Mouse (Mus musculus) macrophage (primary cell): ENCODE measurements around the gene Sap30bp. TPM values are rescaled to one million over a fixed set of nuclear protein-coding genes. Genes with fewer than 3 reads are reported as not detected.

Experiments
- H3K27ac ChIP-seq: fragments of 350-480 bp; formaldehyde crosslinking; 2 replicates; pipeline ENCODE4 v1.9.0; 2021
- H3K36me3 ChIP-seq: fragments of 350-480 bp; formaldehyde crosslinking; 2 replicates; pipeline ENCODE4 v1.9.0; 2021; ENCODE audit errors: inconsistent target
- H3K4me3 ChIP-seq: fragments of 350-480 bp; formaldehyde crosslinking; 2 replicates; pipeline ENCODE4 v1.9.0; 2021; ENCODE audit errors: inconsistent target
- H3K79me2 ChIP-seq: fragments of 350-480 bp; formaldehyde crosslinking; 2 replicates; pipeline ENCODE4 v1.9.0; 2021; ENCODE audit errors: inconsistent target
- WGBS: methylation state at CpG from one replicate; pipeline ENCODE4 v1.1.7; 2026; ENCODE audit warnings: inconsistent platforms; ENCODE audit not compliant: missing documents; 5-methylcytosine and 5-hydroxymethylcytosine counted together
- polyA plus RNA-seq: library from polyadenylated mRNA; stranded (reverse); fragments of 250-400 nt; gene quantifications from 3 replicates; pipeline ENCODE4 v1.2.4, GENCODE M21; 2018; ENCODE audit warnings: inconsistent platforms

Gene Sap30bp
- polyA plus RNA-seq, 1 experiment from 2014 or later, result 51.8 TPM

- H3K27ac ChIP-seq, result no peak overlapping the region
- 96% methylated on average over 6 of the region's 7 CpGs for WGBS
- no peak overlapping the region for H3K4me3 ChIP-seq
- no peaks in the 10 kb centered on the region for H3K79me2 ChIP-seq
- H3K36me3 ChIP-seq, result peaks cover 68% of the 10 kb centered on the region
These were observed 24.9 kb downstream of the Sap30bp start for GRCm38 (mm10) chr11:115957971-115958370.

GRCm38 (mm10) chr11:115959018-115959417, 25.9 kb downstream of the Sap30bp start:
- peaks cover 70% of the 10 kb centered on the region for H3K36me3 ChIP-seq
- 93% methylated on average over 9 of the region's 9 CpGs for WGBS

GRCm38 (mm10) chr11:115962651-115963412, 29.8 kb downstream of the Sap30bp start:
- Histone ChIP-seq H3K4me3 (no peak overlapping the region), H3K79me2 (no peaks in the 10 kb centered on the region), H3K27ac (no peak overlapping the region), H3K36me3 (peaks cover 62% of the 10 kb centered on the region)
- 96% methylated on average over 9 of the region's 9 CpGs for WGBS

More at GRCm38 (mm10) chr11:115959018-115959417, 25.9 kb downstream of the Sap30bp start:
- no peak overlapping the region for H3K27ac ChIP-seq
- no peak overlapping the region for H3K4me3 ChIP-seq
- H3K79me2 ChIP-seq, result no peaks in the 10 kb centered on the region

GRCm38 (mm10) chr11:115964977-115965604, 32.0 kb downstream of the Sap30bp start:
- no peaks in the 10 kb centered on the region for H3K79me2 ChIP-seq
- 44% methylated on average over 10 of the region's 10 CpGs for WGBS
- H3K27ac ChIP-seq, result no peak overlapping the region
- H3K36me3 ChIP-seq, result peaks cover 52% of the 10 kb centered on the region
- no peak overlapping the region for H3K4me3 ChIP-seq

GRCm38 (mm10) chr11:115968731-115969405, 35.8 kb downstream of the Sap30bp start:
- Histone ChIP-seq H3K36me3 (peaks cover 14% of the 10 kb centered on the region), H3K27ac (no peak overlapping the region), H3K79me2 (no peaks in the 10 kb centered on the region), H3K4me3 (no peak overlapping the region)
- WGBS, result 58% methylated on average over 5 of the region's 5 CpGs

- 88% methylated on average over 15 of the region's 15 CpGs for WGBS
- peaks cover 2% of the 10 kb centered on the region for H3K36me3 ChIP-seq
- H3K27ac ChIP-seq, result no peak overlapping the region
- no peaks in the 10 kb centered on the region for H3K79me2 ChIP-seq
- no peak overlapping the region for H3K4me3 ChIP-seq
These were observed 37.1 kb downstream of the Sap30bp start for GRCm38 (mm10) chr11:115970006-115970673.

GRCm38 (mm10) chr11:115971016-115971415, 37.9 kb downstream of the Sap30bp start:
- WGBS, result 96% methylated on average over 6 of the region's 6 CpGs

GRCm38 (mm10) chr11:115974309-115975082, 41.4 kb downstream of the Sap30bp start, which contains the start of gene Itgb4:
TSS of gene Itgb4 (plus strand) at chr11:115974709.
- Histone ChIP-seq H3K79me2 (no peaks in the 10 kb centered on the region), H3K36me3 (no peaks in the 10 kb centered on the region), H3K4me3 (no peak within 1 kb of the TSS), H3K27ac (no peak within 1 kb of the TSS)
- WGBS, result 12% methylated on average over 58 of the region's 58 CpGs

More at GRCm38 (mm10) chr11:115971016-115971415, 37.9 kb downstream of the Sap30bp start:
- H3K79me2 ChIP-seq, result no peaks in the 10 kb centered on the region
- H3K27ac ChIP-seq, result no peak overlapping the region
- H3K36me3 ChIP-seq, result no peaks in the 10 kb centered on the region
- H3K4me3 ChIP-seq, result no peak overlapping the region

- H3K36me3 ChIP-seq, result no peaks in the 10 kb centered on the region
- H3K27ac ChIP-seq, result no peak overlapping the region
- 7% methylated on average over 18 of the region's 18 CpGs for WGBS
- no peak overlapping the region for H3K4me3 ChIP-seq
- H3K79me2 ChIP-seq, result no peaks in the 10 kb centered on the region
These were observed 42.0 kb downstream of the Sap30bp start for GRCm38 (mm10) chr11:115975083-115975420.

GRCm38 (mm10) chr11:115975544-115975943, 42.5 kb downstream of the Sap30bp start:
- WGBS, result 53% methylated on average over 12 of the region's 12 CpGs
- H3K4me3 ChIP-seq, result no peak overlapping the region

GRCm38 (mm10) chr11:115982472-115982871, 49.4 kb downstream of the Sap30bp start:
- Histone ChIP-seq H3K4me3 (no peak overlapping the region), H3K79me2 (no peaks in the 10 kb centered on the region), H3K27ac (no peak overlapping the region), H3K36me3 (no peaks in the 10 kb centered on the region)
- WGBS, result 98% methylated on average over 14 of the region's 15 CpGs

More at GRCm38 (mm10) chr11:115975544-115975943, 42.5 kb downstream of the Sap30bp start:
- H3K36me3 ChIP-seq, result no peaks in the 10 kb centered on the region
- no peaks in the 10 kb centered on the region for H3K79me2 ChIP-seq
- H3K27ac ChIP-seq, result no peak overlapping the region

- Histone ChIP-seq H3K4me3 (no peak overlapping the region), H3K27ac (no peak overlapping the region), H3K79me2 (no peaks in the 10 kb centered on the region), H3K36me3 (no peaks in the 10 kb centered on the region)
- WGBS, result 94% methylated on average over 8 of the region's 8 CpGs
These were observed 50.2 kb downstream of the Sap30bp start for GRCm38 (mm10) chr11:115983291-115983690.

GRCm38 (mm10) chr11:115989686-115990085, 56.6 kb downstream of the Sap30bp start:
- no peak overlapping the region for H3K4me3 ChIP-seq
- H3K27ac ChIP-seq, result no peak overlapping the region
- no peaks in the 10 kb centered on the region for H3K36me3 ChIP-seq
- no peaks in the 10 kb centered on the region for H3K79me2 ChIP-seq
- WGBS, result 68% methylated on average over 15 of the region's 15 CpGs

- Histone ChIP-seq H3K79me2 (no peaks in the 10 kb centered on the region), H3K36me3 (no peaks in the 10 kb centered on the region), H3K4me3 (no peak overlapping the region), H3K27ac (no peak overlapping the region)
- 81% methylated on average over 4 of the region's 4 CpGs for WGBS
These were observed 59.0 kb downstream of the Sap30bp start for GRCm38 (mm10) chr11:115992098-115992497.
